Mouse (Mus musculus) spleen, adult 12 weeks (tissue): ENCODE results near the gene Sh2b3.
A peak's percentile ranks its signal among the peaks of the same experiment; 100 is the strongest.
"Not testable (repeated sequence)": the region's sequence is repeated elsewhere in the genome, so short reads cannot be mapped to it uniquely, and the experiment has no call there.

Source experiments
- DNase-seq: peaks from one replicate; pipeline ENCODE4 v3.0.0; 2022; ENCODE audit warnings: low spot score

Sh2b3 gene

DNA sequence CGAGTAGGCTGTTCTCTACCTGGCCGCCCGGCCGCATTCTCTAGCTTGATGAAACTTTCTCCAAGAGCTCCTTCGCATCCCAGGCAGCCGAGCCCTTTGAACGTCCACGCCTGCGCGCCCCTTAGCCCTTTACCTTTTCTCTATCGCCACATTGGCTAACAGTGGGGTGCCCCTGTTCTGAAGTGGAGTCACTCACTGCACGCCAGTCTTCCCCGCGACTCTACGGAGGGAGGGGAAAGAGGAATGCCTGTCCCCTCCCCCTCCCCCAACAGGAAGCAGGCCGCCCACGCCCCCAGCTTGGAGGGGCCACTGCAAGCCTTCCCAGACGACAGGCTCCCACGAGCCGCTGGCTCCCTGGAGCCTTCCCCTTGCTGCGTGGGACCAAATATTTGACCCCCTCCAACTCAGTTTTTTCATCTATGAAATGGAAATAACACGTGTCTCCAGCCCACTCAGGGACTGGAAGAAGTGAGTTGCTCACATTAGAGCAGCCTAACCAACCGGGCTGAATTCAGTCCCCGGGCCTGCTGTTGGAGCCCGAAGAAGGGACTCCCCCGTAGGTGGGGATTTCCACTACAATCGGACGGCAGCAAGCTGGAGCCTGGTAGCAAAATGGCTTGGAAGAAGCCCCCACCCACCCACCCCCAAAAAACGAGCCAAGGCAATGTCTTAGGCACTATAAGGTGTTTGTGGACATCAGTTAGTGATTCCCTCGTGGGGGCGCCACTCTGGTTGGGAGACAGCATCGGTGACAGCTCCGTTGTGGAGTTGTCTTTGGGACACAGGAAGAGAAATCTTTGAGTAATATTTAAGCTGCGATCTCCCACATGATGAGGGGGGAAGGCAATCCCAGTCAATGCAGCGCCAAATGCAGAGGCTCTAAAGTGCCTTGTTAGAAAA is at the start of gene Sh2b3:
Gene Sh2b3 (minus strand): TSS at position 206 of the 900 bp plus-strand sequence.
- DNase-seq: no peak

DNA sequence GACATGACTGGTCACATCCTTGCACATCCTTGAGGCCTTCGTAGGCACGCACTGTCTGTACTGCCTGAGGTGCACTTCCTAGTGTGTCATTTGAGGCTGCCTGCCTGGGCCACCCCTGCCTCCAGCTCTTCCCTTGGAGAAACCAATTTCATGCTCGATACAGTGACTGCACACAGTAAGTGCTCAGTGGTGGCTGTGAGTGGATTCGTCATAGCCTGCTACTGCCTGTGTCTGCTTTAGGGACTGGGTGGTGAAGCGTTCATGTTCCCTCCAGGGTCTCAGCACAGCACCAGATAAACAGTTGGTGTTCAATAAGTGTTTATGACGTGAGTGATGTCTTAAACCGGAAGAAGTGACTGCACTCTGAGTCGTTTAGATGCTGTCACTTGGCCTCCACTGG is 45.9 kb upstream of the Sh2b3 start:
- no peak for DNase-seq

DNA sequence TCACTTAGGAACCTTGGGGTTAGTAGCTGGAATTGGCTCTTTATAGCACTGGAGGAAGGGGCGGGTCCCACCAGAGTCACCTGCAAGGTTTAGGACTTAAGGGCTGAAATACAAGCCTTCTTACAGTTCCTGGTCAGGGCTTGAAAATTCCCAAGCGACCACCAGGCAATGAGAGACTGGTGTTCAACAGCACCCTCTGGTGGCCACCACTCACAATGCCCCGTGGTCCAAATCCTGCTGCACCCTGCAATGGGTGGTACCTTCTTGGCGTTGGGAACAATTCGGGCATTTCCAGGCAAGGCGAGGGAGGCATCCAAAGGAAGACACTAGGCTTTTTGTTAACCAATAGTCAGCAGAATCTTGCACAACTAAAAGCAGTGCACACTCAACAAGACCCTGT is 41.8 kb upstream of the Sh2b3 start:
- DNase-seq: peak; percentile 14

DNA sequence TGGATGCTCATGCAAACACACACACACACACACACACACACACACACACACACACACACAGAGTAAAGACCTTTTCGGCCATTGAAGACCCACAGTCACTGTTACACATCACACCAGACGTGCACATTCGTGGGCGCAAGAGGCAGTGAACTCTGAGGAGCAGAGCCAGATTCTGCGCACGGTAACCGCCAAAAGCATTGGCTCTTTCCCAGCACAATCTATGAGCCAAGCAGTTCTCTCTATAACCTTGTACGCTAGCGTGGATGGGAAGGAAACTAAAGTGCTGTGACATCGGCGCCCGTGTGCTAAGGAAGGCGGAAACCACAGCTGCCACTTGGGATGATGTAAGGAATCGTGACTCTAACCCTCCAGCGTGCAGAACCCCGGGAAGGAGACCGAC is 41.3 kb upstream of the Sh2b3 start:
- no peak for DNase-seq

DNA sequence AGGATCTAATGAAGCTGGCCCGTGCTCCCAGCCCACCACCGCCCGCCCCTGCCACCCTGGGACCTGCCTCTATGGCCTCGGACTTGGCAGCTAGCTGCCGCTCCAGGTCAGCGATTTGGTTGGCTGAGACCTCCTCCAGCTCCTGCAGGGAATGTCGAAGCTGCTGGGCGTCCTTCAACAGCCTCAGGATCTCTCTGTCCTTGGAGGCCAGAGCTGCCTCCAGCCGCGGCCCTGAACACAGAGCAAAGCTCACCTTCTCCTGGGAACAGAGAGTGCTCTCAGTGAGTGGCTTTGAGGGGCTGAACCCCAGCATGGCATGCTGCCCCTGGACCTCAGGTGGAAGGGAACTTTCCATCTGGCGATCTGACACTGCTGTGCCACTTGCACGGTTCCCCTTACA is 39.5 kb upstream of the Sh2b3 start:
- DNase-seq: no peak

DNA sequence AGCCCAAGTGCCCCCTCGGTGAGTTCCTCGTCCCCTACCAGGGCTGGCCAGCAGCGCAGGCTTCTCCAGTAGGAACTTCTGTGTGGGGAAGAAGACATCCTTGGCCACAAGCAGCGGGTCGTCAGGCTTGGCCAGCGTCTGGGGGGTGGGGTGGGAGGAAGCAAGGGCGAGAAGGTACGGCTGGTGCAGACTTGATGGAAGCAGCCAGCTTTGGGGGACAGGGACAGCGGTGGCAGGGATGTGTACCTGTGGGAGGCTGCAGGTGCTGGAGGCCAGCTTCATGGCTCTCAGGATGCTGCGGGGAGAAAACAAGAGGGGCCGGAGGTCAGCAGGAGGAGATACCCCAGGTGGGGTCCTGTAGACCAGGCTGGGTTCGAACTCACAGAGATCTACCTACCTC is 37.6 kb upstream of the Sh2b3 start:
- no peak for DNase-seq

DNA sequence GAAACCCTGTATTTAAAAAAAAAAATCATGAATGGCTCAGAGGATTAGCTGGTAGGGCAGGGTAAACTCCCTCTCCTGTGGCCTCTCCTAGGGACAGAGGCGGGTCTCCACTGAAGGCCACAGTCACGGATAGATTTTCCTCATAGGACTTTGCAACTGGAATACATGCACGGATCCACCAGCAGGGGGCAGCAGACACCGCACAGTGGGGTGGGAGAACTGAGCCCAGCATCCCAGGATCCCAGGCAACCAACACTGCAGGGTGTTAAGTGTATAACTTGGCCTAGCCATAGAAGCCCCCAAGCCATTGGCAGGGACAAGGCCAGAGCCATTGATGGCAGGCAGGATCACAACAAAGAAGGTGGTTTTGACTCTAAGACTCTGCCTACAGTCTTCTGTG is 34.7 kb upstream of the Sh2b3 start:
- DNase-seq: peak; percentile 38

DNA sequence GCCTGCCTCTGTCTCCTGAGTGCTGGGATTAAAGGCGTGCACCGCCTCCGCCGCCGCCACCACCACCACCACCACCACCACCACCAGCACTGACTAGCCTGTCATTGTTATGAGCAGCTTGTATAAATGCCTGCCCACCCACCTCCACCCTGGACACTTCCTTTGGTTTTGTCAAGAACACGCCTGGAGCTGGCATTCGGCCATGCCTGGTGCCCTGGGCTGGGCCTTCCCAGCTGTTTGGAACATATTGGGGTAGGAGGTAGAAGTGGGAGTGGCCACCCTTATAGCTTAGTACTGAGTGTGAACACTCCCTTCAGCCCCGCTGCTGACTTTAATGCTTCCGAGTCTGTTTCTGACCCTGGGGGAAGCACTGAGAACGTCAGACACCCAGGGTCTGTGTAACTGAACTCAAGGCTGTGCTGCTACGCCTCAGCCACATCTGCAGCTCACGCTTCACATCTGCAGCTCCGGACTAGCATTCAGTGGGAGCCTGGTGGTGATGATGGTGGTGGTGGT is 34.1 kb upstream of the Sh2b3 start:
- no peak for DNase-seq

DNA sequence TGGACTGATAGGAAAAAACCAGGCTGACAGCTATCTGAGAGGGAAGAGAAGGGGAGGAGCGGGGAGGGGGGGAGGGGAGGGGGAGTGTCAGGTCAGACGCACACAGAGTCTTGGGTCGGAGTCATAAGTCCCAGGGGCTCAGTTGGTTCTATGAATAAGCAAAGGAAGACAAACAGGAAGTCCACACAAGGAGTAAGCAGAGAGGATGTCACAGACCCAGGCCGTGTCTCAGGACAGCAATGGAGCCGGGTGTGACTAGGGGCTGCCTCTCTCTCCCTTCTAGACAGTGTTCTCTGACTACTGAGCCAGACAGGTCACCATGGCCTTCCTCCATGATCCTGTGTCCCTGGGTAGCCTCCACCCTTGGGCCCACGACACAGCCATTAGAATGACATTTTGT is 33.4 kb upstream of the Sh2b3 start:
- DNase-seq: no peak

DNA sequence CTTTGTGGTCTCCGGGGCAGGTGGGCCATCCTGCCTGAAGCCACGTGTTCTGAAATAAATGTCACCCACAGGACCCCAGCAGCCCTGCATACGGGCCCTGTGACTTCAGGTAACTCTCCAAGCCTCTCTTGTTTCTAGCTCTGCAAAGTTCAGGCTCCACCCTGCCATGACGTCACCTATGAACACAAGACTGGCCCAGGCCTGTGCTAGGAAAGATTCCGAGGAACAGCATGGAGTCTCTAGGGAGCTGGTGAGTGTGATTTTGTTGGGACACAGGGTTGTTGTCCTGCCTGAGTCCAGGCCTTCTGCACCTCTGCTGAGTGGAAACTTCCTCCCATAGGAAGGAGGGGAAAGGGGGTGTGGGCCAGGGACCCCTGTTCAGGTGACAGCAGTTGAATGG is 30.5 kb upstream of the Sh2b3 start:
- no peak for DNase-seq

DNA sequence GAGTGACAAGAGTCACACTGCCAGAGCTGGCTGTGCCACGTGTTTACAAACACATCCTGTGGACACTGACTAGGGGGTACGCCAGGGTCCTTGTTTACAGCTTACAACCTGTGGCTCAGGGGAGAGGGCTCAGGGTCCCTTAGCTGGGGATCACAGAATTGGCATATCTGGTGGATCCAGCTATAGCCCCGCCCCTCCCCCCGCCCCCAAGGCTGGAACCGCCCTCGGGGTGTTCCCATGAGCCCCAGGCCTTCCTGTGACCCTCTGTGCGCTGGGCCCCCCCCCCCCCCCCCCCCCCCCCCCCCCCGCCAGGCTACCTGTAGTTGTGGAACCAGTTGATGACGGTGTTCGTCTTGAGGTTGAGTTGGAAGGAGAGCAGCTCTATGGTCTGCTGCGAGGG is 26.9 kb upstream of the Sh2b3 start:
- DNase-seq: no peak

DNA sequence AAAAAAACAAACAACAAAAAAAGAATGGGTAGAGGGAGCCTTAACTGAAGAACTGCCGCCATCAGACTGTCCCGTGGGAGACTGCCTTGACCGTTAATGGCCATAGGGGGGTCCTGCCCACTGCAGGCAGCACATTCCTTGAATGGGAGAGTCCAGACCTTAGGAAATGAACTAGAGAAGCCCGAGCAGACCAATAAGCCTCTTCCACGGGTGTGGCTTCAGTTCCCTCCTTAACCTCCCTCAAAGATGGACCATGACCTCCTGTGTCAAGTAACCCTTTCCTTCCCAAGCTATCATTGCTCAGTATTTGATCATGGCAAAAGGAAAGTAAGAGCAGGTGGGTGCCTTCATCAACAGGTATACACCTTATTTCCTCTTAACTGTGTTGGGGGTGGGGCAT is 24.5 kb upstream of the Sh2b3 start:
- DNase-seq: no peak

DNA sequence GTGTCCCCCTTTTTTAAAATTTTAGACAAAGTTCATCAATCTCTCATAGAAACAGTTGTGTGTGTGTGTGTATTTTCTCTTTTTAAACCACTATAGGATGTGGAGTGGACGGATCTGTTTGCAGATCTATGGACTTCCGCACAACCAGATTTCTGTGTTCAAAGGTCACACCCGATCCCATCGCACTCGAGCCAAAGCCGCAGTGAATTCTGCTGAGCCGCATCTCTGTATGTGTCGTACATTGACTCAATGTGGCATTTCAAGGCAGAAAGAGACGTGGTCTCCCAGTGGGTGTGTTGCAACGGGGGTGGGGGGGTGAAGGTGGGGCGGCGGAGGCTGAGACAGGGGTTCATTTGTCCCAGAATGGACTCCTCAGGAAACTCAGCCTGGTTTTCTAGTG is 21.0 kb upstream of the Sh2b3 start:
- no peak for DNase-seq

DNA sequence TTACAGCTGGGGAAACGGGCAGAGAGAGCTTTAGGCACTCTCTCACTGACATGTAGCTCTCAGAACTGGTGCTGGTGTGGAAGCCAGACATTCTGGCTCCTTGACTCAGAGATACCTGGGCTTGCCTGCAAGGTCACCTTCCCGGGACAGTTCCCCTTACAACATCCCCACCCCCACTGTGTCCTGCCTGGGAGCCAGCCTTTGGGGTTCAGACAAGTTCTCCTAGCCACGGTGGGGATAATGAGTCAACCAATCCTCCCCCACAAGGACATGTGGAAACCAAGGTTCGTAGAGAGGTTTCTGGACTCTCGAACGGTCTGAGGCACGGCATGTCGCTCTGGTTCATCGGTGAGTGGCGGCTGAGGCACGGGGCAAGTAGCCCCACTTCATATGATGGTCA is 19.3 kb upstream of the Sh2b3 start:
- DNase-seq: no peak

DNA sequence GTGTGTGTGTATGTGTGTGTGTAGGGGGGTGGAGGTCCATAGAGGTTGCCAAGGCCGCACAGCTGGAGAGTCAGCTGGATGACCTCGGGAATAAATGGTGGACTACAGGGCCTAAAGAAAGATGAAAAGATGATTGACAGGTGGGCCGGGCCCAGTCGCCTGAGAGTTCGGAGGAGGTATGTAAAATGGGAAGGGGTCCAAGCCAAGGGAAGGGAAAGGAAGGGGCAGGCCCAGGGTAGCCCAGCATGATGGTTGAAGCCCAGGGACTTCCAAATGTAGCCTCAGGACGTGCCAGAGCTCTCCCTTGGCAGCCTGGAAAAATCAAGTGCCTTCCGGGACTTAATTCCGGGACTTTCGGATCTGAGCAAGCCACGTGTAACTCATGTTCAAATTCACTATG is 17.3 kb upstream of the Sh2b3 start:
- no peak for DNase-seq

DNA sequence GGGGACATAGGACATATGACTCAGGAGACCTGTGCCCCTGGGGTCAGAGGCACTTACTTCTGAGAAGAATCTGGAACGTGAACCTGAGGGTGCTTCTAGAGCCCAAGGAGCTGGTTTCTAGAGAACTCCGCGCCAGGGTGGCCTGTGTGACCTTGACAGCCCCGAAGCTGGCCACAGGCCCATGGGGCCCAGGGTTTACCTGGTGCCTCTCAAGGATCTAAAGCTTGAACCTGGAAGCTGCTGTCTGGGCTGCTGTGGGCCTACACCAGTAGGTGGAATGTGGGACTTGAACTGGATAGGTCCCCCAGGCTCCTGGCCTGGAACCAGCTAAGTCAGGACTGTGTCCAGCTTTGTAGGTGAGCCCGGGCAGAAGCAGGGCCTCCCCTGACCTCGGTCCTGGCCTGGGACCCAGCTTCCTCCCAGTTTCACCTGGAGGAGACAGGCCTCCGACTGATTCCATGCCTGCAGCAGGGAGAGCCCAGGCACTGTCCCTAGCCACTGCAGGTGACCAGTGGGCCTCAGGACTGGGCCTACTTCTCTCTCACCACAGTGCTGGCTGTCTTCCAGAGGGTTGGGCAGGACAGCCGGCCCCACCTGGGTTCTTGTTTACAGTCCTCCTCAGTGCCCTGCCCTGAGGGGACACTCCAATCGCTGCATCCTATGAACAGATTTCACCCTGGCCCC is 16.1 kb upstream of the Sh2b3 start:
- no peak for DNase-seq

DNA sequence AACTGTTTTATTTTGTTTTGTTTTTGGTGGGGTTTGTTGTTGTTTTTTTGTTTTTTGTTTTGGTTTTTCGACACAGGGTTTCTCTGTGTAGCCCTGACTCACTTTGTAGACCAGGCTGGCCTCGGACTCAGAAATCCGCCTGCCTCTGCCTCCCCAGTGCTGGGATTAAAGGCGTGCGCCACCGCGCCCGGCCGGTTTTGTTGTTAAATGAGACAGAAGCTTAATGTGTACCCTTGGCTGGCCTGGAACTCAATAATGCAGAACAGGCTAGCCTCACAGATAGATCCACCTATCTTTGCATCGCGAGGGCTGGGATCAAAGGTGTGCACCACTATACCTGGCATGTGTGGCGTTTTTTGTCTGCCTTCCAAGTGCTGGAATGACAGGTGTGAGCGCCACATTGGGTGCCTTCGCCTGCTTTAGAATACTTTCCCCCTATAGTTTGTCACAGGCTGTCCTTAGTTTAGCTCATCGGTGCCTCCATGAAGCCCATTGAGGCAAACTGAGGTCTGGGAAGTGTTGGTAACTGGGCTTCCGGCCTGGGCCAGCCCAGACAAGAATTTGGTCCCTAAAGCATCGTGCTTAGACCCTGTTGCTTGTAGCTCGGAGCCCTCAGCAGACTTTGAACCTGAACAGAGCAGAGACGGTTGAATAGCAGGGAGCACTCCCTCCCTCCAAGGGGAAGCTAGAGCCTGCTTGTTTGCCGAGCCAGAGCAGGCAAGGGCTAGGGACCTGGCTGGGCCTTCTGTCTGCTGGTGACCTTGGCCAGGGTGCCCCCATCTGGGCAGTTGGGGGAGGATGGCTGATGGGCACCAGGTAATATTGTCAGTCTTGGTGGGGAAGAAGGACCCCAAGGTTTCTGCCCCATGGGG is 12.3 kb upstream of the Sh2b3 start:
- no peak for DNase-seq

DNA sequence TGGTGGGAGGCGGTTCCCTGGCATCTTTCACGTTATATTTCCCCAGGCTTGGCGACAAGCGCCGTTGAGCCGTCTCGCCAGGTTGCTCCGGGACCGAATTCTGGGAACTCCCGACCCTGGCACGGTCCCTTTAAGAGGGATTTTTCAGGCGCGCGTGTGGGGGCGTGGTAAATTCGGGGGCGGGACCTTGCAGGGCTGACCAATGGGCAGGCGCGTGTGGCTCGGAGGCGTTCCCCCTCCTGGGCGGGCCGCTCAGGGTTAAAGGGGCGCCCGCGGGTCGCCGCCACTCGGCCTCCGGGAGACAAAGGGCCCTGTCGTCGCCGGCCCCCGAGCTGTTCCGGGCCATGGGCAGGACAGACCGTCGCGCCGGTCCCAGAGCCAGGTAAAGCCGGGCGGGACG is 11.3 kb upstream of the Sh2b3 start, which contains the start of gene Pheta1:
Gene Pheta1 (plus strand): TSS at position 242 of the 400 bp plus-strand sequence.
- DNase-seq: peak; percentile 81

DNA sequence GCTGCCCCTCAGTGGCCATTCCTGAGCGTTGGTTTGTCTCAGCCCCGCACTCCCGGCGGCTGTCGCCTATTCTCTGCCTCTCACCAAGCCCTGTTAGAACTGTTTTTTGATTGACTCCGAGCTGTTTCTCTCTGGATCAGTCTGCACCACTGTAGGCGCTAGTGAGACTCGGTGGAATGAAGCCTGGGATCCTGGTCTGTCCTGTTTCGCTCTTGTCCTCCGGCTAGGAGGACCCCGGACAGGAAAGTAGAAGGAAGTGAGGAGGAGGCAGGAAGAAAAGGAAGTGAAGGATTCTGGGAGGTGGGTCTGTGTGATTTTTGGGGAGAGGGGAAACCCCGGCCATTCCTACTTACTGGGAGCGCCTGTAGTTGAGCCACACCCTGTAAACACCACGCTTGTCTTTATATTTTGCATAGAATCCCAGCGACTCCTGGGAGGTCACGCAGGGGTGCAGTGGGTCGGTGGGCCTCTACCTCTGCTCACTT is 10.6 kb upstream of the Sh2b3 start:
- DNase-seq: no peak

DNA sequence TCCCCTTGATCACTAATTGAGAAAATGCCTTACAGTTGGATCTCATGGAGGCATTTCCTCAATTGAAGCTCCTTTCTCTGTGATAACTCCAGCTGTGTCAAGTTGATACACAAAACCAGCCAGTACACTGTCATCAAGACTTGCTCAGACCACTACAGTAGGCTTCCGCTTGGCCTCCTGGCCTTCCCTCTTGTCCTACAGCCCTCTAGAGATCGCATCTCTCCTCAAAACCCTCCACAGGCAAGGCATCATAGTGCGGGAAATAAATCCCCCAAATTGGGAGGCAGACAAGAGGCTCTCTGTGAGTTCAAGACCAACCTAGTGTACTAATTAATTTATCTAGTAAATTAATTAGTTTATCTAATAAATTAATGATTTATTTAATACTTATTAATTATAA is 9.8 kb upstream of the Sh2b3 start:
- DNase-seq: not testable (repeated sequence)

DNA sequence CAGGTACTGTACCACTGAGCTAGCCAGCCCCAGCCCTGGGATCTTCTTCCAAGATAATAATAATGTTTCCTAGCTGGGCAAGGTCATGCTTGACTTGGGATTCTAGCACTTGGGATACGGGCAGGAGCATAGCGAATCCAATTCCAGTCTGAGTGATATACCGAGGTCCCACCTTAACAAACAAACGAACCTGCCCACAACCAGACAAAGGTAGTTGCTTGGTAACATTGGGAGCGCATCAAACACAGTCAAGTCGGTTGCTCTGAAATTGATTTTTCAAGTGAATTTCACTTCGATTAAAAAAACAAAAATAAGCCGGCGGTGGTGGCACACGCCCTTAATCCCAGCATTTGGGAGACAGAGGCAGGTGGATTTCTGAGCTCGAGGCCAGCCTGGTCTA is 8.9 kb upstream of the Sh2b3 start:
- DNase-seq: no peak

DNA sequence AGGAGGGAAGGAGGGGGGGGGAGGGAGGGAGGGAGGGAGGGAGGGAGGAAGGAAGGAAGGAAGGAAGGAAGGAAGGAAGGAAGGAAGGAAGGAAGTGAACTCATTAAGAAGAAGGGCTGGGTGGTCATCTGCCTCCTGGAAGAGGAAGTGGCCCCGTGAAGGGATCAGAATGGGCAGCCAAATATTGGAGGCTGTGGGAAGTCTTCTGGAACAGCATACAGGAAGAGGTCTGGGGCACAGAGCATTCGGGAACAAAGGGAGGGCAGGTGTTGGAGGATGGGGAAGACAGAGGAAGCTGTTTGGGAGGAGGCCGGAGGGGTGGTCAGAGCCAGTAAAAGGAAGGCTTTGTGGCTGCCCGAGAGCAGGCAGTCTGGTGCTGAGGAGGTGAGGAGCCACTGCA is 7.9 kb upstream of the Sh2b3 start:
- DNase-seq: no peak
